Mouse (Mus musculus) C3H10T1/2 (cell line): ENCODE data around the gene Tanc1. TPM values are rescaled to one million over a fixed set of nuclear protein-coding genes. Genes with fewer than 3 reads are reported as not detected.

Source experiments
- polyA plus RNA-seq, 2 experiments: library from polyadenylated mRNA; unstranded; fragments of >200 nt; fragmentation: generic; extraction: Trizol; gene quantifications; one replicate each; pipeline ENCODE4 v1.2.1; 2012; ENCODE audit warnings: missing spikeins in 2 of 2

Gene Tanc1
- polyA plus RNA-seq = 10 to 100 TPM in 1 of 2 experiments, 1 to 10 TPM in 1; 3.4 to 19.9 TPM

DNA sequence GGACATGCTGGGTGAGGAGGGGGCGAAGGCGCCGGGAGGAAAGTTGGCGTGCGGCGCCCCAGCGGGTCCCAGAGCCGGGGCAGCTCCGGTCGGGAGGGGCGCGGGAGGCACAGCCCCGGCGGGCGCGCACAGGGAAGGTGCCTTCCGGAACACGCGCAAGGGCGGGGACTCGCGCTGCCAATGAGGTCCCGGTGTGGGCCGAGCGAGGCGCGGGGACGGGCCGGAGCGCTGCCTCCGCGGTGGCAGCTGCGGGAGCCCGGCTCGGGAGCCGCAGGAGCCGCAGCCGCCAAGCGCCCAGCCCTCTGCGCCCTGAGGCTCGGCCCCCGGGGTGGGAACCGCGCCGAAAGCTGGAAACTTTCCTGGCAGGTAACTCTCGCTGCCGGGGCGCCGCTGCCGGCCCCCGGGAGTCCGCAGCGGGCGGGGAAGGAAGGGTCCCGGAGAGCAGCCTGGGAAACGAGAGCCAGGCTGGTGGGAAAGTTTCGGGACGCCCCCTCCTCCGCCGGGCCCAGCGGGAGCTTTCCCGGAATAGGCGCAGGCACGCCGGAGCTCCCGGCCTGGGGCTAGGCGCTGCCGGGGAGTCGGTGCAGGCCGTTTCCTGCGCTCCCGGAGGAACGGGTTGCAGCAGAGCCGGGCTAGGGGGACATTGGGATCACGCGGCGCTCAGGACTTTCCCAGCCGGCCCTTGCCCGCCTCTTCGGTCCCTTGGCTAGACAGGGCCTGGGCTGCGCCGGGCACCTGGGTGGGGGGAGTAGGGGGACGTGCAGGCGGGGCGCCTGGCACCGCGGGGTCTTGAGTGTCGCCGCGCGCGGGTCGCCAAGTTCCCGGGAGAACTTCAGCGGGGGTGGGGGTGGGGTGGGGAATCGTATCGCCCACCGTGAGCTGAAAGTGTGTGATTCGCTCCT is at the start of gene Tanc1:
Gene Tanc1, plus strand, starts transcription at position 212 of the 902 bp plus-strand sequence.

DNA sequence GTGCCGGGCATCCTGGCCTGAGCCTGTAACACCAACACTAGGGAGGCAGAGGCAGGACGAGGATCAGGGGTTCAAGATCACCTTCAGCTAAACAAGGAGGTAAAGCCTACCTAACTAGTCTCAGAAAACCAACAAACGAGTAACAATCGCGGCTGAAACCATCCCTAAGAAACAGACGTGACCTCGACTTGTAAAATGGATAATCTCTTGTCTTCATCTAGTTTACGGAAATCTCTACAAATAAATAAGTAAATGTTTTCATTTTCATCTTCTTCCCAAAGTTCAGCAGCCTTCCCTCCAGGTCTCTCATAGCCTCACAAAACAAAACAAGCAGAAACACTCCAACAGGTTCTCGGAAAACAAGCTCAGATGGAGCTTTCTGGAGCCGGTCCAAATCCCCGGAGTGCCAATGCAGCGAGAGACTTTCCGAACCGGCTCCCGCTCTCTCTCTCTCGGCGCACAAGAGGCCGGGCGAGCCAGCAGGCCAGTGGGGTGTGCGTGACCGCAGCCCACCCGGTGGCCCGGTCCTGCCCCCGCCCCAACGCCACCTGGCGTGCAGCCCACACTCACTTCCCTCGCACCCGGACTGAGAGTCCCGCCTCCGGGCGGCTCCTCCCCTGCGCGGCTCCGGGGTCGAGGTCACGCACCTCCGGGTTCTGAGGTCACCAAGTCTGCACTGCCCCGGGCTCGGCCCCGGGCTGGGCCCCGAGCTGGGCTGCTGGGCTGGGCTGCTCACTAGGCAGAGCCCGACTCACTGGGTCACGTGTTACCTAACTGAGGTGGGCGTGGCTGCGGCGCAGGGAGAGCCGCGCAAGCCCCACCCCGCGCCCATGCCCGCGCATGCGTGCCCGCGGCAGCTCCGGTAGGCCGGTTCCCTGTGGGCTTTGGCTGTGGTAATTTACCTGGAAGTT is 270.2 kb downstream of the Tanc1 start, which contains the start of gene Wdsub1:
Gene Wdsub1, minus strand, starts transcription at position 761 of the 911 bp plus-strand sequence.

Other genes starting within 250 kb of the Tanc1 start
- not detected for gene Dapl1, start 127.4 kb upstream of the Tanc1 start, polyA plus RNA-seq